Mouse (Mus musculus) small intestine, adult 2 months (tissue): ENCODE results near the gene Ppp2r2d. TPM values are rescaled to one million over a fixed set of nuclear protein-coding genes. Genes with fewer than 3 reads are reported as not detected.
A peak's percentile ranks its signal among the peaks of the same experiment; 100 is the strongest.

Experiments
- H3K27ac ChIP-seq: fragments of 200-500 bp; 2 replicates; pipeline ENCODE4 v1.5.1; 2012; ENCODE audit warnings: low read depth, low read length, control low read depth, inconsistent platforms; ENCODE audit not compliant: insufficient read depth
- H3K27me3 ChIP-seq: fragments of 200-500 bp; 2 replicates; pipeline ENCODE4 v1.6.1; 2012; ENCODE audit warnings: mild to moderate bottlenecking, moderate library complexity, low read length, inconsistent platforms; ENCODE audit not compliant: control insufficient read depth, insufficient read depth
- H3K36me3 ChIP-seq: fragments of 200-500 bp; 2 replicates; pipeline ENCODE4 v1.6.1; 2012; ENCODE audit warnings: mild to moderate bottlenecking, low read length, control low read depth, inconsistent platforms; ENCODE audit not compliant: control insufficient read depth, insufficient read depth
- H3K4me1 ChIP-seq: fragments of 200-500 bp; 2 replicates; pipeline ENCODE4 v1.6.1; 2012; ENCODE audit warnings: low read length, inconsistent platforms, mixed read lengths; ENCODE audit not compliant: control insufficient read depth, insufficient read depth, insufficient read length
- H3K4me3 ChIP-seq: fragments of 200-500 bp; 2 replicates; pipeline ENCODE4 v1.5.1; 2012; ENCODE audit warnings: low read depth, mild to moderate bottlenecking, control low read depth, inconsistent platforms, low read length, moderate library complexity
- CTCF ChIP-seq: fragments of 200-500 bp; IDR thresholded peaks from 2 replicates; pipeline ENCODE4 v1.5.1; 2012; ENCODE audit warnings: low read depth, mild to moderate bottlenecking, control low read depth, inconsistent platforms, low read length, moderate library complexity, mixed read lengths; ENCODE audit not compliant: insufficient replicate concordance, insufficient read length; ENCODE audit errors: extremely low read depth
- POLR2A ChIP-seq: fragments of 200-500 bp; IDR thresholded peaks from 2 replicates; pipeline ENCODE4 v1.6.1; 2012; ENCODE audit warnings: low read depth, mild to moderate bottlenecking, control low read depth, inconsistent platforms, low read length, moderate library complexity
- WGBS: fragments of 180-500 bp; shearing (Covaris S2); methylation state at CpG from one replicate; pipeline ENCODE4 v1.1.7; 2018; 5-methylcytosine and 5-hydroxymethylcytosine counted together
- polyA plus RNA-seq: library from polyadenylated mRNA; depleted of rRNA; stranded (reverse); fragments of >200 nt; gene quantifications from 2 replicates; pipeline ENCODE4 v1.2.3, GENCODE M21; 2012

Ppp2r2d gene
- polyA plus RNA-seq, 1 experiment: 19.4 TPM

- no peaks in the 10 kb centered on the region for H3K36me3 ChIP-seq
- 0 out of 2 replicates have a peak overlapping the region, but pooled peaks have one; percentile 4 for H3K27ac ChIP-seq
- TF ChIP-seq CTCF (no peak), POLR2A (no peak)
Measured at GRCm38 (mm10) chr7:138908768-138909276, 62.9 kb downstream of the Ppp2r2d start.

GRCm38 (mm10) chr7:138909277-138910192 is 63.7 kb downstream of the Ppp2r2d start, which contains the start of gene Bnip3:
Gene Bnip3, minus strand, starts transcription at chr7:138909519.
- H3K27me3 ChIP-seq: no peaks in the 10 kb centered on the region
- 1% methylated on average over 66 of the region's 66 CpGs for WGBS
- H3K4me3 ChIP-seq: peak within 1 kb of the TSS; percentile 87
- 0 out of 2 replicates have a peak within 1 kb of the TSS, but pooled peaks have one; percentile 4 for H3K27ac ChIP-seq
- H3K36me3 ChIP-seq: no peaks in the 10 kb centered on the region
- no peaks in the 10 kb centered on the region; the same call in none of the 2 replicates for H3K4me1 ChIP-seq
- TF ChIP-seq CTCF: no peak; the same call in 1 of the 2 replicates
- TF ChIP-seq POLR2A: peak; percentile 81

More at GRCm38 (mm10) chr7:138908768-138909276, 62.9 kb downstream of the Ppp2r2d start:
- WGBS: 14% methylated on average over 10 of the region's 10 CpGs
- H3K27me3 ChIP-seq: no peaks in the 10 kb centered on the region
- H3K4me3 ChIP-seq: peak overlapping the region; percentile 87
- H3K4me1 ChIP-seq: no peaks in the 10 kb centered on the region; the same call in none of the 2 replicates

GRCm38 (mm10) chr7:138910193-138910562 is 64.3 kb downstream of the Ppp2r2d start:
- no peaks in the 10 kb centered on the region for H3K36me3 ChIP-seq
- TF ChIP-seq POLR2A: no peak
- no peak for TF ChIP-seq CTCF
- WGBS: 34% methylated on average over 7 of the region's 7 CpGs
- no peaks in the 10 kb centered on the region; the same call in none of the 2 replicates for H3K4me1 ChIP-seq
- no peaks in the 10 kb centered on the region for H3K27me3 ChIP-seq
- H3K4me3 ChIP-seq: 0 out of 2 replicates have a peak overlapping the region, but pooled peaks have one; percentile 87
- no peak overlapping the region for H3K27ac ChIP-seq

GRCm38 (mm10) chr7:138913616-138914015 is 67.7 kb downstream of the Ppp2r2d start:
- H3K27ac ChIP-seq: no peak overlapping the region
- WGBS: 73% methylated on average over 3 of the region's 3 CpGs
- H3K27me3 ChIP-seq: no peaks in the 10 kb centered on the region
- no peaks in the 10 kb centered on the region; the same call in 1 of the 2 replicates for H3K4me1 ChIP-seq
- no peaks in the 10 kb centered on the region for H3K36me3 ChIP-seq
- H3K4me3 ChIP-seq: no peak overlapping the region
- TF ChIP-seq POLR2A (no peak), CTCF (no peak)

- peak overlapping the region; percentile 67 for H3K27ac ChIP-seq
- TF ChIP-seq POLR2A: no peak
- peak; percentile 24; the same call in 1 of the 2 replicates for TF ChIP-seq CTCF
- no peaks in the 10 kb centered on the region for H3K27me3 ChIP-seq
- H3K4me3 ChIP-seq: peak overlapping the region; percentile 52
- WGBS: 2% methylated on average over 26 of the region's 26 CpGs
- no peaks in the 10 kb centered on the region for H3K36me3 ChIP-seq
- H3K4me1 ChIP-seq: peaks cover 3% of the 10 kb centered on the region; the same call in 1 of the 2 replicates
Measured at GRCm38 (mm10) chr7:138919156-138919944, 73.5 kb downstream of the Ppp2r2d start.

- no peaks in the 10 kb centered on the region for H3K27me3 ChIP-seq
- H3K4me1 ChIP-seq: peaks cover 3% of the 10 kb centered on the region; the same call in 1 of the 2 replicates
- H3K4me3 ChIP-seq: no peak overlapping the region
- no peak overlapping the region for H3K27ac ChIP-seq
- 87% methylated on average over 8 of the region's 8 CpGs for WGBS
- TF ChIP-seq CTCF: no peak
- TF ChIP-seq POLR2A: no peak
- H3K36me3 ChIP-seq: no peaks in the 10 kb centered on the region
Measured at GRCm38 (mm10) chr7:138921611-138922010, 75.7 kb downstream of the Ppp2r2d start.
